Mouse (Mus musculus) lung, postnatal 36 days (tissue): ENCODE results near the gene Limk2.

ENCODE experiments used
- DNase-seq: peaks from one replicate; pipeline ENCODE4 v3.0.0; 2022; ENCODE audit warnings: mixed read lengths

The Limk2 gene

DNA sequence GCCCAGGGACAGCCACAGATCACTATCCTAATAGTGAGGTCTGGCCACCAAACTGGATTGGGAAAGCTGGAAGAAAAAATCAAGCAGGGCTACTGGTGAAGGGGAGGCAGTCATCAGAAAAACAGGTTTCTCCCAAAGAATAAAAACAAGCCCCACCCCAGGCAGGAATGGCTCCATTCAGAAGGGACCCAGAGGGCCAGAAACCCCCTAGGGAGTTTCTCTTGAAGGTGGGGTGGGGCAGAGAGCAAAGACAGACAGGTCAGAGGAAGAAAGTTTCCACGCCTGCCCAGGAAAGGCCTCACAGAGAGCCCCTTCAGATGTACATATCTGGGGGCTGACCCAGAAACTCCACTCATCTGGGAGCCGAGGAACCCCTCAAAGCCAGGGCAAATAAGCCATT, 38.8 kb downstream of the Limk2 start:
- DNase-seq, result no peak

- no peak for DNase-seq
Observed at GRCm38 (mm10) chr11:3369449-3369848, 39.5 kb downstream of the Limk2 start.

DNA sequence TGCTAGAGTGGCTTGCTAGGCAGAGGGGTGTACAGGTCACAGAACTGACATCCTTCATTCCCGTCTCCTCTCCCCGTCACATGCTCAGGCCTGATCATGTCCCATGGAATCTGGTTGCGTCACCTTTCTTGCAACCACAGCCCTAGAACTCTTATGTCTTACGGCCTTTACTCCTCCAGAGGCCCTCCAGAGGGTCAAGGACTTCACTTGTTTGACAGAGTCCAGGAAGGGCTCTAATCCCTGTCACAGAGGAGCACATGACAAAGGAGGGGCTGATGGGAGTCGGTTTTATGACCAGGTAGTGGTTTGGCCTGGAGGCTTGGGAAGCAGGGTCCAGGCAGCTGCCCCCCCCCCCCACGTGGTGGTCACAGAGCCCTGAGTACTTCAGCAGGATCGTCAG, 40.0 kb downstream of the Limk2 start:
- DNase-seq, result peak; percentile 76

- DNase-seq, result no peak
Observed at GRCm38 (mm10) chr11:3366411-3366810, 42.6 kb downstream of the Limk2 start.

DNA sequence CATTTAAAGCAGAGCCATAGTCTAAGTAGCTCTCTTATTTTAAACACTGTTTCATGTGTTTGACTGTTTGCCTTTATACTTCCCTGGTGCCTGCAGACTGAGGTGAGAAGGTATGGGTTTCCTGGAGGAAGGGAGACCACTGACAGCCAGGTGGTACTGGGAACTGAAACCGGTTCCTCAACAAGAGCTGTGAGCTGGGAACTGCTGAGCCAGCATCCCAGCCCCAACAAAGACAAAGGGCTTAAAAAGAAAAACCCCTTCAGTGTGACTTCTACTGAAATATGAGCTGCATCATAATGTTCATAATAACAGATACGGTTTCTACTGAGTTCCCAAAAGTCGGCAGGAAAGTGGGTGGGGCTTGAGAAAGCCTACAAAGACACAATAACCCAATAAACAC, 46.1 kb downstream of the Limk2 start:
- DNase-seq, result no peak

GRCm38 (mm10) chr11:3352990-3353585, 55.9 kb downstream of the Limk2 start:
- DNase-seq, result no peak

DNA sequence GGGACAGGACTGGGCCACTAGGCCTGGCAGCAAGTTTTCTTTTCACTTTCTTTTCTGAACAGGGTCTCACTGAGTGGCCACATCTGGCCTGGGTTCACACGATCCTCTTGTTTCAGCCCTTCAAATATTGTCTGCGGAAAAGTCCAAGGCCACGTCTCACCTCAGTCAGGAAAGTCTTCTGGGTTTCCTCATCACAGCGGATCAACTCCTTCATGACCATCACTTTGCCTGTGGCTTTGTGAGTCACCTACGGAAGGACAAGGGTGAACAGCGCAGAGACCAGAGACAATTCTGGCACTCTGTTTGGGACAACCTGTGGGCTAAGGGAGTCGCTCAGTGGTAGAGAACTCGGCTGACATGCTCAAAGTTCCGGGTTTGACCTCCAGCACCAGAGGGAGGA, 56.9 kb downstream of the Limk2 start:
- DNase-seq, result no peak

DNA sequence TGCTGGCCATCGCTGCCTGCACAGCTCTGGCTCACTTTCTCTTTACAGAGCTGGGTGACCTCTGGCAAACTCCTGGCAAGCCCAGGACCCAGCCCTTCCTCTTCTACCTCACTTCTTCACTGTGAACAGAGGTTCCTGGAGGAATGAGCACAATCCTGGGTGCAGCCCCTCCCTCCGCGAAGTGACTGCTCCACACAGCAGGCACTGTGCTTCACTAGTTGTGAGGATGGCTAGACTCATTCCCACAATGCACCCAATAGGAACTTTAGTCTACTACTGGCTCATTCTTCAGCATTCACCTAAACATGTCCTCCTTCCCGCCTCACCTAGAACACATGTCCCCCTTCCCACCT, 59.7 kb downstream of the Limk2 start:
- DNase-seq, result no peak

DNA sequence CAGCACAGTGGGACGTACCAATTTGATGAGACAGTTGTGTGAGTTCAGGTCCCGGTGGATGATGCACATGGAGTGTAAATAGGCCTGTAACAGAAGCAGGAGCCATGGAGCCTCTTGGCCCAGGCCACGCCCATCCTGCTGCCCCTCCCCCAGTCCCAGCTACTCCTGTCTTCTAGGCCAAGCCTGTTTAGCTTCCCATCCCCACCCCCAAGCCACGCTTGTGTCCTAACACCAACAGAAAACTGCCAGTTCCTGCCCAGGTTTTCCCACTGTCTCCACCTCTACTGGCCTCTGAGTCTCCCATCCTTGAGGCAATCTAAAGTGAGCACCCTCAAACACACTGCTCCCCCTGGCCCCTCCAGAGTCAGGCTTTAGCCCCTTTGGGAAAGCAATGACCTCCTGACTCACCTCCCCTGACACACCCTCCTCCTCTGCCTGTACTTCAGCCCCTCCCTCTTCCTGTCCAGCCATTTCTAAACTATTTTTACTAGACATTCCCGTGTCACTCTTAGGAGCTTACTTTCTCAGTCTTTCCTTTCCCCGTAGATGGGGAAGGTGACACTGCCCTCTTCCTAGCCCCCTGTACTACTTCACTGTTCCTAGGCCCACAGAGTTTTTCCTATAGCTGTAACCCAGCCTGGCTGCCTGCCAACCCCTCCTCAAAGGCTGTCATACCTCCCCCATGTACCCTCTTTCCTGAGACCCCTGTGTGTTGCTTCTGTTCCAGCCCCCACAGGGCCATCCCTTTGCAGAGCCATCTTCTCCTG, 60.2 kb downstream of the Limk2 start:
- DNase-seq, result peak; percentile 75

- DNase-seq, result no peak
Observed at GRCm38 (mm10) chr11:3347835-3348195, 61.2 kb downstream of the Limk2 start.

- peak; percentile 95 for DNase-seq
Observed at GRCm38 (mm10) chr11:3347091-3347834, 61.7 kb downstream of the Limk2 start.

DNA sequence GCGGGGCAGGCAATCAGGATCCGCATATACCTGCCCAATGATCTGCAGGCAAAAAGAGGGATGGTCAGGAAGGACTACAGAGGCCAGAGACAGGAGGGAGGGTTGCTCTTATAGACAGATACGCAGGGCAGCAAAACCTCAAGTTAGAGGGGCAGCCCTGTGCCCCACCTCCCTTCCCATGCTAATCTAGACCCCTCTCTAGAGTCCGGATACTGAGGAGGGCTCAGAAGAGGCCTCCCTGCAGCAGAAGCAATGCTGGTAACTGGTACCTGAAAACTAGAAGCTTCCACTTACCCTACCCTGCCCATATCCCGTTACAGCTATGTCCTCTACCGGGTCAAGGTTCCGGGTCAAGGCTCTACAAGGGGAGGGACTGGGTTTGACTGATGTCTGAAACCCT, 62.6 kb downstream of the Limk2 start:
- no peak for DNase-seq

GRCm38 (mm10) chr11:3344916-3345315, 64.1 kb downstream of the Limk2 start:
- no peak for DNase-seq

- DNase-seq, result no peak
Observed at GRCm38 (mm10) chr11:3341476-3341875, 67.5 kb downstream of the Limk2 start.

- DNase-seq, result no peak
Observed at GRCm38 (mm10) chr11:3337961-3338360, 71.0 kb downstream of the Limk2 start.

GRCm38 (mm10) chr11:3337173-3337955, 71.6 kb downstream of the Limk2 start:
- DNase-seq, result no peak

DNA sequence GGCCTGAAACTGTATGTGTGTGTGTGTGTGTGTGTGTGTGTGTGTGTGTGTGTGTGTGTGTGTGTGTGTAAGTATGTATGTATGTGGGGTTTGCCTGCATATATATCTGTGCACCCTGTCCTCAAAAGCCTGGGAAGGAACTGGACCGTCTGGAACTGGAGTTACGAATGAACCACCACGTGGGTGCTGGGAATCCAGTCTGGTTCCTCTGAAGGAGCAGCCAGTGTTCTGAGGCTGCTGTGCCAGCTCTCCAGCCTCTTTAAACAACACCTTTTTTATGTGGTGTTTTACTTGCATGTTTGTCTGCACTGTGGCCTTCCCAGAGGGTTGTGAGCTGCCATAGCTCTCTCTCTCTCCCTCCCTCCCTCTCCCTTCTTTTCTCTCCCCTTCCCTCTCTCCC, 72.4 kb downstream of the Limk2 start:
- no peak for DNase-seq

DNA sequence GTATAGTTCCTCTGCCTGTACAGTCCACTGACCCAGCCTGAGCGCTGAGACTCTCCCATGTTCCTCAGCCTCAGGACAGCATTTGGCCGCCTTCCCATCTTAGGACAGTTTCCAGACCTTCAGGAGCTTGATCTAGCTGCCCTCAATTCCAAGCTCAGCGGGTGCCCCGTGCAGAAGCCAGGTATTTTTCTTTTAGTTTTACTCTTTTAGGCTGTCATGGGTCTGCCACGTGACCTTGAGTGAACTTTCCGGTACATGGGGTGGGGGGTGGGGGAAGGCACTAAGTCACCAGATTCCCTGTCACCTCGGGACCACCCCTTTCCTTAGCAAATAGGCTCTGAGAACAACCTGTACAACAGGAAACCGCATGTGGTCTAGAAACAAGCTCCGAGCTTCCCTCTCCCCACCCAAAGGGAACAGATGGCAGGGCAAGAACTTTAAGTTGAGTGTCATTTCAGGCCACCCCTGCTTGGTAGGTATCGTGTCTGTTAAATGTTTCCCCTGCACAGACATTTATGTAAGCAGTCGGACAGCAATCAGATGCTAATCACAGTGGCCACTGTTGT, 73.3 kb downstream of the Limk2 start:
- peak; percentile 81 for DNase-seq

GRCm38 (mm10) chr11:3334711-3335316, 74.2 kb downstream of the Limk2 start:
- DNase-seq, result no peak

DNA sequence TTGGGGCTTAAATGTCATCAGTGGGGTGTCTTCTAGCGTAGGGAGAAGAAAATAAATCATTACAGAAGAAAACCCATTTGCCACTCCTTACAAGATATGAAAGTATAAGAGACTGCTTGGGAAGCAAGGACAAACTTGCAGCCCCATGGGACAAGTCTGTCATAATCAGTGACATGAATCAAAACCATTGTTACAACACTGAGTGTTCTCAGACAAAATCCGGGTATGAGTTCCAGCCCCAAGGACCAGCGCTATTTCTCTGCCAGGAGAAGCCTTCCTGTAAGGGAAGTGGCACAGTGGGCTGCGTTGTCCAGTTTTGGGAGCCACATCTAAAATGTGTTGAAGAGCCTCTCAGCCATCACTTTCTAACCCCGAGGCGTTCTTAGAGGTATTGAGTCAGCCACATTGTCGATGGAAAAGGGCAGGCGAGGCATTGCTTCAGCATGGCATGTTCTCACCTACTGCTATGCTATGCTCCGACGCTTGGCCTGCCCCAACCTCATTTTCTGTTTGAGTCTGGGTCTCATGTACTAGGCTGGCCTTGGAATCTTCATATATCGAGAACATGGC, 74.8 kb downstream of the Limk2 start:
- DNase-seq, result no peak

DNA sequence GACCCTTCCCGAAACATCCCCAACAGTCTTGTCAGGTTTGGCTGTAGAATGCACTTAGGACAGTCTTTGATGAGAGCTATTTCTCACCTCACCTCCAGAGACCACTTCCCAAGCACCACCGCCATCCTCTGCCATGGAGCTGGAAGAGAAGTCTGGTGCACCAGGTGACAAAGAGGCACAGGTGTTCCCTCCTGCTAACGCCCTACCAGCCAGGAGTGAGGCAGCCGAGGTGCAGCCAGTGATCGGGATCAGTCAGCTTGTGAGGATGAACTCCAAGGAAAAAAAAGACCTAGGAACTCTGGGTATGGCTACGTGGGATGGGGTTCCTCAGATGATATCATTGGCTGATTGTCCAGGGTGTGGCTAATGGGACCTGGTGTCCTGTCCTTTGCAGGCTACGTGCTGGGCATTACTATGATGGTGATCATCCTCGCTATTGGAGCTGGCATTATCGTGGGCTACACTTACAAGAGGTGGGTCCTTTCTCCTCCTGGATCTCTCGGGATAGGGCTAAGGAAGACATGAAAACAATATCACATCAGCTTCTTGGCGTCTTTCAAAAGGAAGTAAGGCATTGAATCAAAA, 75.8 kb downstream of the Limk2 start:
- DNase-seq, result no peak
